Mouse (Mus musculus) spleen, adult 12 weeks (tissue): ENCODE data around the gene Sar1b.
"Not testable (repeated sequence)": the region's sequence is repeated elsewhere in the genome, so short reads cannot be mapped to it uniquely, and the experiment has no call there.

ENCODE experiments used
- DNase-seq: peaks from one replicate; pipeline ENCODE4 v3.0.0; 2022; ENCODE audit warnings: low spot score

Sar1b gene

GRCm38 (mm10) chr11:51763213-51763907, at the start of gene Sar1b, which contains the start of gene Sec24a:
Gene Sar1b (plus strand): TSS chr11:51763687.
Gene Sec24a (minus strand): TSS chr11:51763634.
- peak; percentile 67 for DNase-seq

DNA sequence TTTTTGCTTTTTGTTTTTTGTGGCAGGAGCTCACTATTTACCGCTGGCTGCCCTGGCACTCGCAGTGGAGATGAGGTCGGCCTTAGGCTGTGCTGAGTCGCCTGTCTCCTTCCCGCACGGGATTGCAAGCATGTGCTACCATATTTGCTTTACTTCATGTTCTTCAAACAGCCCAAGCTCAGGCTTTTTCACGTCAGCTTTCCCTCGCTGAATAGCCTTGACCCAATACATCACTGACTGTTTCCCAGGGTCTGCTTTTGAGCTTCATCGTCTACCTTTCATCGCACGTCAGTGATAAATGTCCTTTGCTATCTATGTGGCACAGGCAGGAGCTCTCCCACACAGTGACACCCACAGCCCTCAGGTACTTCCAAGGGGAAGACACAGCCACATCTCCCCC, 42.4 kb upstream of the Sar1b start:
- DNase-seq, result no peak

- no peak for DNase-seq
Measured at GRCm38 (mm10) chr11:51732883-51733282, 30.6 kb upstream of the Sar1b start.

DNA sequence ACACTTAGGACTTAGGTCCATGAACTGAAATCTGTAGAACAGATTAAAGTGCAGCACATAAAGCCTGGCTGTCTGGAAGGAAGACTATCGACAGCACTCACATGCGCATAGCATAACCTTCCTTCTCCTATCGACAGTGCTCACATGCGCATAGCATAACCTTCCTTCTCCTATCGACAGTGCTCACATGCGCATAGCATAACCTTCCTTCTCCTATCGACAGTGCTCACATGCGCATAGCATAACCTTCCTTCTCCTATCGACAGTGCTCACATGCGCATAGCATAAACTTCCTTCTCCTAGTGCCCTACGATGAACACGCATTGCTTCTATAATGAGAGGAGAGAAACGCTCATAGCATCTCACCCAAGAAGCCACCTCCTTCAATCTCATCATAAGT, 29.3 kb upstream of the Sar1b start:
- not testable (repeated sequence) for DNase-seq

DNA sequence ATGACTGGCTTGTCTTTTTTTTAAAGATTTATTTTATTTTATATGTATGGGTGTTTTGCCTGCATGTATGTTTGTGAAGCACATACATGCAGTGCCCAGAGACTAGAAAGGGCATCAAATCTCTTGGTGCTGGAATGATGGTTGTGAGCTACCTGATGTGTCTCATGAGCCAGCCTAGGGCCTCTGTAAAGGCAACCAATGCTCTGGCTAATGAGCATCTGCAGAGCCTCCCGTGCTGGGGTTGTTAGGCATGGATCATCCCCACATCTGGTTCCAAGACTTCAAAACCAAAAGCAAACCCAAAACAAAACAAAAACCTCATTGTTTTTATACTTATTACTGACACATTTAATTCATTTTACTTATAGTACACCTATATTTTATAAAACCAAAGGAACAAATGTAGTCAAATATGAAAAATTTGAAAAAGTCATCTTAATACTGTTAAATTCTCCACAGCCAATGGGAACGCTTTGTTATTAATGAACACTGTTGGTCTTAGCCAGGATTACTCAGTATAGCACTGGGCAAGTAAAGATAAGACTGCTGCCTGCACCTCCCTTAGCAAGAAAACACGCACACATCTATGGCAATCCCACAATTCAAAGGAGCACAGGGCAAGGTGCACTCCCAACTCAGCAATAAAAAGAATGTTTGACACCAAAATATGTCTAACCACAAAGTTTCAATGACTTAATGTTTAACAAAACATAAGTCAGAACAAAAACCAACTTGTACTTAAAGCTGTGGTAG, 24.7 kb upstream of the Sar1b start:
- no peak for DNase-seq

- no peak for DNase-seq
Measured at GRCm38 (mm10) chr11:51740701-51741100, 22.8 kb upstream of the Sar1b start.

- DNase-seq, result no peak
Measured at GRCm38 (mm10) chr11:51746096-51746495, 17.4 kb upstream of the Sar1b start.

- DNase-seq, result not testable (repeated sequence)
Measured at GRCm38 (mm10) chr11:51751623-51752225, 11.8 kb upstream of the Sar1b start.

- no peak for DNase-seq
Measured at GRCm38 (mm10) chr11:51755621-51756311, 7.7 kb upstream of the Sar1b start.

DNA sequence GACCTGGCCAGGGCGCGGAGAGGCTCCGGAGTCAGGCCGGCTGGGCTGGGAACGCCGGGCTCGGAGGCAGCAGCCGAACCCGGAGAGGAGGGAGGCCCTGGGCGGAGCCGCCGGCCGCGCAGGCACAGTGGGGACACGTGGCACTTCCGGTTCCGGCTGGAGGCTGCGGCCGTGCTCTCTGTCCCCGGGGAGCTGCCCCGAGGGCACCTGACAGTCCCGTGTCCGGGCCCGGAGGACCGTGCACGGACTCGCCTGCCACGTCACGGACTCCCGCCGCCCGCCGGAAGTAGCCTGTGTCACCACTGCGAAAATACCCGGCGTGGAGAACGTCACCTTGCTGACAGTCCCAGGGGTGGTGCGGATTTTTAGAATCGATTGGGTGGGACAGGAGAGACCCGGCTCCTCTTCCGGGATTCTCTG, 7.1 kb upstream of the Sar1b start:
- DNase-seq, result peak; percentile 88

- no peak for DNase-seq
Measured at GRCm38 (mm10) chr11:51757023-51757422, 6.5 kb upstream of the Sar1b start.

- DNase-seq, result no peak
Measured at GRCm38 (mm10) chr11:51757625-51758024, 5.9 kb upstream of the Sar1b start.

- not testable (repeated sequence) for DNase-seq
Measured at GRCm38 (mm10) chr11:51758207-51758606, 5.3 kb upstream of the Sar1b start.

DNA sequence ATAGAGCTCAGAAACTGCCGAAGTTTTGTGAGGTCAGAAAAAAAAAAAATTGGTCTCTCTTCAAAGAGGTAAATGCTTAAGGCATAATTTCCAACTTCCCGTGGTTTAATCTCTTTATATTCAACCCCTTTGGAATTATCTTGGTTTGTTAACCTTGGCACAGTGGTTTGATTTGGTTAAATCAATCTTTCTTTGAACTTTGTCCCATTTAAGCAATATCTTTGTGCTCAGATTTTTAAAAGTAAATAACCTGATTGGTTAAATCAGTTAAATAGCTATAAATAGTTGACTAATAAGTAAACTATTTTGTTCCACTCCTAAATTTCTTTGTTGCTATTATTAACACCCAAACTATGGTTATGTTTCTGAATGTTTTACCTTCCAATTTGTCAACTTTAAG, 4.2 kb upstream of the Sar1b start:
- DNase-seq, result no peak

- DNase-seq, result no peak
Measured at GRCm38 (mm10) chr11:51759941-51760657, 3.4 kb upstream of the Sar1b start.

DNA sequence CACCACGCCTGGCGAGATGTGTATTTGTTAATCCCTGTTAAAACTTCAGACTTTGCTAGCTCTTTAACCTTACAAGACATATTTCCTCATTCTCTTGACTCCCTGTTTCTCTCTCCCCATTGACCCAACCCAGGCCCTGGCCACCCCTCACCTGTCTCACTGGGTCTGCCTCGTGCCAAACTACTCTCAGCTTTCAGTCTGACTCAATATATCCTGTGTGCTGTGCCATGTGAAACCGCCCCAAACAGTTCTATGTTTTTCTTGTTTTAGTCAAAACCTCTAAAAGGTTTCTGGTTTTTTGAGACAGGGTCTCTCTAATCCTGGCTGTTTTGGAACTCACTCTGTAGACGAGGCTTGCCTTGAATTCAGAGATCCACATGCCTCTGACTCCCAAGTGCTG, 2.2 kb upstream of the Sar1b start:
- DNase-seq, result no peak

GRCm38 (mm10) chr11:51763955-51764354, 468 bp downstream of the Sar1b start:
- no peak for DNase-seq

GRCm38 (mm10) chr11:51764816-51765215, 1.3 kb downstream of the Sar1b start:
- no peak for DNase-seq

DNA sequence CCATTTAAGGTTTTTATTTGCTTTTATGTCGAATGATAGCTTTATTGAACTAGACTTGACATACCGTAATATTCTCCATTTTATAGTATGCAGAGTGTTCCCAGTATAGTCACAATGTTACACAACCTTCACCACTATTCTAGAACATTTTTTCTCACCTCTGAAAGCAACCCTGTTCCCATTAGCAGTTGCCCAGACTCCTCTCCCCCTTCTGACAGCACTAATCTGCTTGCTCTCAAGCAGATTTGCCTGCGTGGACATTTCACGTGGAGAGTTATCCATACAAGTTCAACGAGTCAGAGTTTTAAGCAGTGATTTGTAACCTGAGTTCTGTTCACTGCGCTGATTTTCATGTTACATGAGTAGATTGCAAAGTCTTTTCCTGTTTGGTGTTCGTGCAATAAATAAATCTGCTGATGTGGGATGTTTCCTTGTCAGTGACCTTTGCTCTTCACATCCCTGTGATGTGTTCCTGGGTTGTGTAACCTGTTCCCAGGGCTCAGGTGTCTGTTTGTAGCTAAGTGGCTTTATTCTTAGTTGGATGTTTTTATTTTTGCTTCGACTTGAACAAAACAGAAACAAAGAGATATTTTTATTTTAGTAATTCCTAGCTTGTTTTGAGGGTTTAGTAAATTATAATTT, 4.2 kb downstream of the Sar1b start:
- no peak for DNase-seq

- DNase-seq, result no peak
Measured at GRCm38 (mm10) chr11:51768296-51768695, 4.8 kb downstream of the Sar1b start.

DNA sequence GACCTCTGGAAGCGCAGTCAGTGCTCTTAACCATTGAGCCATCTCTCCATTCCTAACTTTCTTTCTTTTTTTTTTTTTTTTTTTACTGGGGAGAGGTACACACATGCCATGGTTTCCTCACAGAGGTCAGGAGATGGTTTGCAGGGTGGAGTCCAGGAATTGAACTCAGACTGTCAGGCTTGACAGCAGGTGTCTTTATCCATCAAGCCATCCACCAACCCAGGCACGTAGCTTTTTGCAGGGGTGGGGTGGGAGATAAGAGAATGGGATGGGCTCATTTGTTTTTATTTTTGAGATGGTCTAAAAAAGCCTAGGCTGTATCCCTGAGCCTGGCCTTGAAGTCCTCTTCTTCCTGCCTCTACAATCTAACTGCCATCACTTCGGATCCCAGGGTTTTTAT, 12.0 kb downstream of the Sar1b start:
- no peak for DNase-seq
